Mouse (Mus musculus): ENCODE results near the gene Aagab. TPM values are rescaled to one million over a fixed set of nuclear protein-coding genes. Genes with fewer than 3 reads are reported as not detected.

Gene Aagab
- polyA plus RNA-seq, 1 experiment from 2014 or later = 64.5 TPM

DNA sequence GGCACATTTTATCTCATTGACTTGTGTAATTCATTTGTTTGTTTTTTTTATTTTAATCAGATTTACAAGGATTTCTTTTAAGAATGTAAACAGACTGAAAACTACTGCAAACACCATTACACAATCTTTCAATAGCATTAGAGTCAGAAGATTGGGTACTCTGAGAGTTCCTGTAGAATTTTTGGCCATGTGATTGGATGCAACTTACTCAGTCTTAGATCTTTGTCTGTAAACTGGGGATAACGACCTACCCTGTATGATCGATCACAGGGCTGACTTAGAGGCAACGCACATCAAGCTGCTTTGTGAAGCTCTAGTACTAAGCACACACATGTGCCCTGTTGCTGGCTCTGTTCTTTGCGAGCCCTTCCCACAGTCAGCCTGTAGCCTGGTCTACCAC lies 11.9 kb upstream of the Aagab start:
- Histone ChIP-seq H3K27me3 (ENCODE audit: control insufficient read depth, insufficient read depth, low read length) (no peaks in the 10 kb centered on the region), H3K4me2 (ENCODE audit: low read length) (no peak overlapping the region), H3K9ac (replicated peaks; ENCODE audit: low read length) (no peak overlapping the region), H3K4me1 (ENCODE audit: control insufficient read depth, insufficient read depth, low read length) (no peaks in the 10 kb centered on the region), H3K9me3 (ENCODE audit: control insufficient read depth, low read length) (peaks cover 9% of the 10 kb centered on the region; the same call in 1 of the 2 replicates), H3K27ac (replicated peaks; ENCODE audit: low read depth, low read length) (no peak overlapping the region), H3K36me3 (ENCODE audit: control insufficient read depth, insufficient read depth, low read length) (no peaks in the 10 kb centered on the region), H3K4me3 (replicated peaks; ENCODE audit: low read depth, low read length) (no peak overlapping the region)
- WGBS = 97% methylated on average over 4 of the region's 4 CpGs
- DNase-seq = no peak
- ATAC-seq (ENCODE audit: low FRiP score, low TSS enrichment) = no peak

DNA sequence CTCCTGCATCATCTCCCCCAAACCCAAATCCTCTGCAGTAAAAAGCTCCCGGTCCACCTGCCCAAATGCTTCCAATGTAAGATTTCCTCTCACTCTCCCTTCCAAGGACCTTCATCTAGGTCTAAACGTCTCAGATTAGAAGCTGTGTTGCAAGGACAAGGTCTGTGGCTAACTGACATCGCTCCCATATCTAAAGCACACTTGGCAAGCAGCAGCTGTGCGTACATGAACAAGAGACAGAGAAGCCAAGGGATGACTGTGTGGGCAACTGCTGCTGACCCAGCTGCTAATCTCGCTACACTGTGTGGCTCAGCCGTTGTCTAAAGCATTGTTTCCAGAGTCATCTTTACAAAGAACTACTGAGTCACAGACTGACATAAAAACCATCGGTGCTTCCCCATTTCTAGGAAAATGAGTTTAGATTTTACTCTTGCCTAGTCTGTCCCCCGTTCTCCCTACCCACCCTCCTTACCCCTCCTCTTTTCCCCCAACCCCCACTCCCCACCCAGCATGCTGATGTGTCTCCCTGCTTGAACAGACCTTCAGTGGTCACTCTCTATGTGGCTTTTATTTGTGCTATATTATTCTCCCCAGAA lies 10.7 kb upstream of the Aagab start:
- no peak for ATAC-seq (ENCODE audit: low FRiP score, low TSS enrichment)
- no peak overlapping the region for H3K4me2 ChIP-seq (ENCODE audit: low read length)
- no peaks in the 10 kb centered on the region for H3K36me3 ChIP-seq (ENCODE audit: control insufficient read depth, insufficient read depth, low read length)
- no peak overlapping the region for H3K4me3 ChIP-seq (replicated peaks; ENCODE audit: low read depth, low read length)
- WGBS = 86% methylated on average over 8 of the region's 8 CpGs
- H3K9ac ChIP-seq (replicated peaks; ENCODE audit: low read length) = no peak overlapping the region
- peaks cover 4% of the 10 kb centered on the region; the same call in 1 of the 2 replicates for H3K9me3 ChIP-seq (ENCODE audit: control insufficient read depth, low read length)
- no peak overlapping the region for H3K27ac ChIP-seq (replicated peaks; ENCODE audit: low read depth, low read length)
- no peaks in the 10 kb centered on the region for H3K4me1 ChIP-seq (ENCODE audit: control insufficient read depth, insufficient read depth, low read length)
- DNase-seq = no peak
- H3K27me3 ChIP-seq (ENCODE audit: control insufficient read depth, insufficient read depth, low read length) = no peaks in the 10 kb centered on the region

- Histone ChIP-seq H3K4me2 (ENCODE audit: low read length) (no peak overlapping the region), H3K4me3 (replicated peaks; ENCODE audit: low read depth, low read length) (no peak overlapping the region), H3K27ac (replicated peaks; ENCODE audit: low read depth, low read length) (no peak overlapping the region), H3K27me3 (ENCODE audit: control insufficient read depth, insufficient read depth, low read length) (no peaks in the 10 kb centered on the region), H3K9ac (replicated peaks; ENCODE audit: low read length) (no peak overlapping the region), H3K36me3 (ENCODE audit: control insufficient read depth, insufficient read depth, low read length) (no peaks in the 10 kb centered on the region), H3K4me1 (ENCODE audit: control insufficient read depth, insufficient read depth, low read length) (no peaks in the 10 kb centered on the region), H3K9me3 (ENCODE audit: control insufficient read depth, low read length) (no peaks in the 10 kb centered on the region)
- no peak for DNase-seq
- no peak for ATAC-seq (ENCODE audit: low FRiP score, low TSS enrichment)
- WGBS = 94% methylated on average over 1 of the region's 1 CpGs
Measured at GRCm38 (mm10) chr9:63595032-63595431, 7.4 kb upstream of the Aagab start.

- no peak overlapping the region for H3K4me2 ChIP-seq (ENCODE audit: low read length)
- no peaks in the 10 kb centered on the region for H3K27me3 ChIP-seq (ENCODE audit: control insufficient read depth, insufficient read depth, low read length)
- no peaks in the 10 kb centered on the region for H3K4me1 ChIP-seq (ENCODE audit: control insufficient read depth, insufficient read depth, low read length)
- WGBS = 88% methylated on average over 8 of the region's 8 CpGs
- no peak for ATAC-seq (ENCODE audit: low FRiP score, low TSS enrichment)
- H3K9me3 ChIP-seq (ENCODE audit: control insufficient read depth, low read length) = no peaks in the 10 kb centered on the region
- no peak overlapping the region for H3K27ac ChIP-seq (replicated peaks; ENCODE audit: low read depth, low read length)
- no peak overlapping the region for H3K9ac ChIP-seq (replicated peaks; ENCODE audit: low read length)
- H3K36me3 ChIP-seq (ENCODE audit: control insufficient read depth, insufficient read depth, low read length) = no peaks in the 10 kb centered on the region
- no peak overlapping the region for H3K4me3 ChIP-seq (replicated peaks; ENCODE audit: low read depth, low read length)
- no peak for DNase-seq
Measured at GRCm38 (mm10) chr9:63595652-63596051, 6.8 kb upstream of the Aagab start.

GRCm38 (mm10) chr9:63596660-63597059 lies 5.8 kb upstream of the Aagab start:
- no peak overlapping the region for H3K4me3 ChIP-seq (replicated peaks; ENCODE audit: low read depth, low read length)
- no peak for DNase-seq
- no peak for ATAC-seq (ENCODE audit: low FRiP score, low TSS enrichment)
- H3K27ac ChIP-seq (replicated peaks; ENCODE audit: low read depth, low read length) = no peak overlapping the region
- no peak overlapping the region for H3K4me2 ChIP-seq (ENCODE audit: low read length)
- H3K9ac ChIP-seq (replicated peaks; ENCODE audit: low read length) = no peak overlapping the region
- WGBS = 87% methylated on average over 9 of the region's 9 CpGs
- no peaks in the 10 kb centered on the region for H3K27me3 ChIP-seq (ENCODE audit: control insufficient read depth, insufficient read depth, low read length)
- H3K9me3 ChIP-seq (ENCODE audit: control insufficient read depth, low read length) = no peaks in the 10 kb centered on the region
- H3K4me1 ChIP-seq (ENCODE audit: control insufficient read depth, insufficient read depth, low read length) = no peaks in the 10 kb centered on the region
- no peaks in the 10 kb centered on the region for H3K36me3 ChIP-seq (ENCODE audit: control insufficient read depth, insufficient read depth, low read length)

GRCm38 (mm10) chr9:63603849-63604248 lies 1.4 kb downstream of the Aagab start:
- no peaks in the 10 kb centered on the region for H3K27me3 ChIP-seq (ENCODE audit: control insufficient read depth, insufficient read depth, low read length)

DNA sequence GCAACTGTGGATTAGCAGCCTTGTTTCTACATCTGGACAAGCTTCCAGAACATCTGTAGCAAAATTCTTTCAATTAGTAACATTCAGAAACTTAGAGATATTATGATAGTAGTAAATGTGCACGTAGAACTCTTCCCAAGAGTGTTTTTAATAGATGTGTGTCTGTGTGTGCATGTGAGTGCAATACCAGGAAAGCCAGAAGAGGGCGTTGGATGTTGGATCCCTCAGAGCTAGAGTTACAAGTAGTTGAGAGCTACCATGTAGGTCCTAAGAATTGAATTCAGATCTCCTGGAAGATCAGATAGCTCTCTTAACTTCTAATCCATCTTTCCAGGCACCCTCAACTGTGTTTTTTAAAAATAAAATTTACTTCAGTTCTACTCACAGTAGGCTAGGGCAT lies 4.1 kb downstream of the Aagab start:
- Histone ChIP-seq H3K4me2 (ENCODE audit: low read length) (no peak overlapping the region), H3K4me3 (replicated peaks; ENCODE audit: low read depth, low read length) (no peak overlapping the region), H3K9ac (replicated peaks; ENCODE audit: low read length) (no peak overlapping the region), H3K4me1 (ENCODE audit: control insufficient read depth, insufficient read depth, low read length) (peaks cover 18% of the 10 kb centered on the region), H3K9me3 (ENCODE audit: control insufficient read depth, low read length) (no peaks in the 10 kb centered on the region), H3K36me3 (ENCODE audit: control insufficient read depth, insufficient read depth, low read length) (no peaks in the 10 kb centered on the region), H3K27me3 (ENCODE audit: control insufficient read depth, insufficient read depth, low read length) (no peaks in the 10 kb centered on the region), H3K27ac (replicated peaks; ENCODE audit: low read depth, low read length) (no peak overlapping the region)
- no peak for ATAC-seq (ENCODE audit: low FRiP score, low TSS enrichment)
- 75% methylated on average over 2 of the region's 2 CpGs for WGBS
- no peak for DNase-seq

More at GRCm38 (mm10) chr9:63603849-63604248, 1.4 kb downstream of the Aagab start:
- DNase-seq = no peak
- Histone ChIP-seq H3K9me3 (ENCODE audit: control insufficient read depth, low read length) (no peaks in the 10 kb centered on the region), H3K4me1 (ENCODE audit: control insufficient read depth, insufficient read depth, low read length) (peaks cover 10% of the 10 kb centered on the region), H3K4me2 (ENCODE audit: low read length) (peak overlapping the region; percentile 72), H3K27ac (replicated peaks; ENCODE audit: low read depth, low read length) (no peak overlapping the region), H3K4me3 (replicated peaks; ENCODE audit: low read depth, low read length) (no peak overlapping the region), H3K36me3 (ENCODE audit: control insufficient read depth, insufficient read depth, low read length) (no peaks in the 10 kb centered on the region), H3K9ac (replicated peaks; ENCODE audit: low read length) (no peak overlapping the region)
- 66% methylated on average over 6 of the region's 6 CpGs for WGBS
- ATAC-seq (ENCODE audit: low FRiP score, low TSS enrichment) = no peak

- no peak for DNase-seq
- Histone ChIP-seq H3K36me3 (ENCODE audit: control insufficient read depth, insufficient read depth, low read length) (no peaks in the 10 kb centered on the region), H3K4me3 (replicated peaks; ENCODE audit: low read depth, low read length) (no peak overlapping the region), H3K9ac (replicated peaks; ENCODE audit: low read length) (no peak overlapping the region), H3K9me3 (ENCODE audit: control insufficient read depth, low read length) (no peaks in the 10 kb centered on the region), H3K27ac (replicated peaks; ENCODE audit: low read depth, low read length) (no peak overlapping the region), H3K4me1 (ENCODE audit: control insufficient read depth, insufficient read depth, low read length) (peaks cover 18% of the 10 kb centered on the region), H3K4me2 (ENCODE audit: low read length) (no peak overlapping the region), H3K27me3 (ENCODE audit: control insufficient read depth, insufficient read depth, low read length) (no peaks in the 10 kb centered on the region)
- no peak for ATAC-seq (ENCODE audit: low FRiP score, low TSS enrichment)
- WGBS = 74% methylated on average over 6 of the region's 6 CpGs
Measured at GRCm38 (mm10) chr9:63608006-63608405, 5.5 kb downstream of the Aagab start.

DNA sequence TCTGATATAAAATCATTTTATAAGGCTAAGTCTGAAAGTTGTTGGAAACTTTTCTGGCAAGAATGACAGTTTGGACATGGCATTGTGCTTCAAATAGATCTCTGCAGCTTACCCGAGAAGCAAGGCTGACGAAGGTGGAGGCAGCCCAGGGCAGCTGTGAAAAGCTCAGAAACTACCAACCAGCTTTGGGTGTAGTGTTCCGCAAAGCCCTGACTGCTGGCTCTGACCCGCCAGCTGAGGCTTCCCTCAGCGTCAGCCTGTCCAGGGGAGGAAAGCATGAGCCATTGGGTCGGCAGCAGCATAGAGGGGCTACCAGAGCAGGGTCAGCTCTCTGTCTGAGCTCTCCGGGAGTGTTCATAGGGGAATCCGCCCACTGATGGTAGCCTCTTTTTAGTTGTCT lies 6.8 kb downstream of the Aagab start:
- no peaks in the 10 kb centered on the region for H3K36me3 ChIP-seq (ENCODE audit: control insufficient read depth, insufficient read depth, low read length)
- H3K4me3 ChIP-seq (replicated peaks; ENCODE audit: low read depth, low read length) = no peak overlapping the region
- no peaks in the 10 kb centered on the region for H3K27me3 ChIP-seq (ENCODE audit: control insufficient read depth, insufficient read depth, low read length)
- WGBS = 68% methylated on average over 8 of the region's 8 CpGs
- no peak for DNase-seq
- no peak overlapping the region for H3K4me2 ChIP-seq (ENCODE audit: low read length)
- no peak overlapping the region for H3K9ac ChIP-seq (replicated peaks; ENCODE audit: low read length)
- H3K4me1 ChIP-seq (ENCODE audit: control insufficient read depth, insufficient read depth, low read length) = peaks cover 12% of the 10 kb centered on the region; the same call in 1 of the 2 replicates
- no peaks in the 10 kb centered on the region for H3K9me3 ChIP-seq (ENCODE audit: control insufficient read depth, low read length)
- no peak overlapping the region for H3K27ac ChIP-seq (replicated peaks; ENCODE audit: low read depth, low read length)
- no peak for ATAC-seq (ENCODE audit: low FRiP score, low TSS enrichment)

Data from midbrain, embryonic 14.5 days (tissue).